ENCODE assay signal across 20 mouse cellular contexts in the genomic region with DNA sequence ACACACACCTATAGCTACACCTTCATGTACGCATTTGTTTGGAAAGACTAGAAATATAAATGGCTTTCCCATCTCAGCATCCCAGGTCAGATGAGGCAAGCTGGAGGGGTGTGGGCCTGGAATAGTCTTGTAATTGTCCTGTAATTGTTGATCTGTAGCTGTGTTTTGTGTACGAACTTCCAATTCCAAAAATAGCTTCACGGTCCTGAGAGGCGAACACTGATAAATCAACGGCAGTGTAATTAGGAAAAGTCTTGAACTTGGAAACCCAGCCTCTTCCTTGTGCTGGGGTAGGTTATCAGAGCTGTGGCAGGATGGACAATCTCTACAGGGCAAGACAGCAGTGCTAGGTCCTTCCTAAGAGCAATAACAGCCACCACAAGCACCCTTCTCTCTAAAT. TPM values are rescaled to one million over a fixed set of nuclear protein-coding genes. Genes with fewer than 3 reads are reported as not detected.
A peak's percentile ranks its signal among the peaks of the same experiment; 100 is the strongest.
DNase-seq lines count a peak whose midpoint lies in the region; ATAC-seq and TF ChIP-seq lines count a peak whose summit lies in the region.
"Had no signal": no experiment of that assay in that cellular context is flagged by ENCODE, and none has a peak within 500 bp of the region (broad histone marks: within the 10 kb centered on the region; RNA-seq: fewer than 3 reads in every experiment).

No protein-coding gene starts in this region.

- no peak overlapping the region for H3K9ac ChIP-seq in lung, postnatal 0 days (replicated peaks; ENCODE audit: low read depth)
- H3K9ac ChIP-seq: embryonic facial prominence, embryonic 15.5 days; heart, embryonic 15.5 days; hindbrain, embryonic 14.5 days had no signal

- no peak overlapping the region for H3K4me2 ChIP-seq in lung, postnatal 0 days (replicated peaks; ENCODE audit: low read depth, low read length)
- H3K4me2 ChIP-seq: embryonic facial prominence, embryonic 15.5 days; heart, embryonic 11.5 days; heart, embryonic 15.5 days; hindbrain, embryonic 14.5 days had no signal

- no peak; the same call in 1 of the 2 replicates for ATAC-seq in lung, postnatal 0 days
- ATAC-seq: forebrain, embryonic 14.5 days had no signal

- peaks cover 8% of the 10 kb centered on the region; the same call in 1 of the 2 replicates for H3K27me3 ChIP-seq in heart, embryonic 10.5 days (ENCODE audit: insufficient read depth, poor library complexity, severe bottlenecking)
- H3K27me3 ChIP-seq in kidney, adult 2 months (replicated peaks; ENCODE audit: control insufficient read depth, insufficient read depth, low read length): no peaks in the 10 kb centered on the region
- no peaks in the 10 kb centered on the region for H3K27me3 ChIP-seq in lung, postnatal 0 days (replicated peaks; ENCODE audit: insufficient read depth, low read length)
- H3K27me3 ChIP-seq: embryonic facial prominence, embryonic 15.5 days; heart, embryonic 15.5 days had no signal

- H3K4me3 ChIP-seq in heart, embryonic 10.5 days: no peak overlapping the region
- H3K4me3 ChIP-seq in kidney, adult 2 months (ENCODE audit: insufficient read depth, low read depth, low read length): no peak overlapping the region
- H3K4me3 ChIP-seq in lung, postnatal 0 days (ENCODE audit: low read depth, low read length): no peak overlapping the region
- H3K4me3 ChIP-seq: embryonic facial prominence, embryonic 15.5 days; erythroblast, embryonic 14.5 days; forebrain, embryonic 10.5 days; heart, embryonic 15.5 days; hindbrain, embryonic 10.5 days had no signal

- no peak overlapping the region for H3K27ac ChIP-seq in heart, embryonic 10.5 days
- peak overlapping the region; percentile 76 for H3K27ac ChIP-seq in kidney, adult 2 months (ENCODE audit: insufficient read depth, low read depth, low read length)
- 0 out of 2 replicates have a peak overlapping the region, but pooled peaks have one; percentile 22 for H3K27ac ChIP-seq in lung, postnatal 0 days (ENCODE audit: low read length)
- H3K27ac ChIP-seq: embryonic facial prominence, embryonic 15.5 days; forebrain, embryonic 10.5 days; heart, embryonic 15.5 days; hindbrain, embryonic 10.5 days; hindbrain, embryonic 14.5 days had no signal

- TF ChIP-seq CTCF in kidney, adult 2 months (conservative IDR thresholded peaks at IDR 0.05; ENCODE audit: insufficient read depth, insufficient read length, low read depth, low read length): no peak
- no peak for TF ChIP-seq CTCF in lung, postnatal 0 days (IDR thresholded peaks at IDR 0.05)

- TF ChIP-seq EP300 in lung, postnatal 0 days (IDR thresholded peaks at IDR 0.05): 0 out of 2 replicates have a peak, but pooled peaks have one; percentile 22

- no peaks in the 10 kb centered on the region for H3K9me3 ChIP-seq in heart, embryonic 10.5 days
- H3K9me3 ChIP-seq in lung, postnatal 0 days (ENCODE audit: low read length): no peaks in the 10 kb centered on the region
- H3K9me3 ChIP-seq: embryonic facial prominence, embryonic 15.5 days; forebrain, embryonic 10.5 days; heart, embryonic 15.5 days; hindbrain, embryonic 10.5 days had no signal

- peak; percentile 96 for DNase-seq in heart, adult 11 months
- DNase-seq in heart, embryonic 10.5 days (ENCODE audit: low spot score): no peak
- DNase-seq in kidney, adult 2 months: peak; percentile 65
- no peak for DNase-seq in kidney, postnatal 10 days
- no peak for DNase-seq in lung, postnatal 0 days (ENCODE audit: low spot score)
- DNase-seq in lung, postnatal 10 days: no peak
- no peak for DNase-seq in cerebellum, postnatal 25 days
- DNase-seq: adrenal gland, postnatal 14 days; cerebellum, adult 18-20 months; cerebellum, adult 9-11 months; embryo, embryonic 11 days; heart, postnatal 14 days had no signal

- H3K4me1 ChIP-seq in heart, embryonic 10.5 days: peaks cover 9% of the 10 kb centered on the region
- H3K4me1 ChIP-seq in kidney, adult 2 months (ENCODE audit: control insufficient read depth, insufficient read depth, low read length): peaks cover 2% of the 10 kb centered on the region; the same call in 1 of the 2 replicates
- peaks cover 29% of the 10 kb centered on the region for H3K4me1 ChIP-seq in lung, postnatal 0 days (ENCODE audit: insufficient read depth, low read depth, low read length)
- H3K4me1 ChIP-seq: embryonic facial prominence, embryonic 15.5 days; hindbrain, embryonic 10.5 days had no signal

- no peaks in the 10 kb centered on the region for H3K36me3 ChIP-seq in heart, embryonic 10.5 days
- H3K36me3 ChIP-seq in kidney, adult 2 months (ENCODE audit: control insufficient read depth, insufficient read depth, low read length): no peaks in the 10 kb centered on the region
- H3K36me3 ChIP-seq in lung, postnatal 0 days (ENCODE audit: insufficient read depth, low read length): no peaks in the 10 kb centered on the region
- H3K36me3 ChIP-seq: embryonic facial prominence, embryonic 15.5 days; forebrain, embryonic 10.5 days; heart, embryonic 15.5 days; hindbrain, embryonic 10.5 days had no signal

- 52% methylated on average over 5 of the region's 5 CpGs for WGBS in heart, embryonic 10.5 days
- WGBS in kidney, adult 2 months: 62% methylated on average over 5 of the region's 5 CpGs
- 57% methylated on average over 5 of the region's 5 CpGs for WGBS in lung, postnatal 0 days

- TF ChIP-seq POLR2A in kidney, adult 2 months (IDR thresholded peaks at IDR 0.05; ENCODE audit: low read depth, low read length): no peak

RNA-seq across cellular contexts. Expression of a gene that starts 18.5 kb away (rescaled TPM):
- polyA plus RNA-seq in heart, embryonic 10.5 days (2016; fragmentation: Nextera tagmentation; extraction: Ambion mirVana): 12.6 and 19.4 TPM in 2 replicates
- polyA plus RNA-seq in kidney, adult 2 months (2012; rRNA removed): 35.5 and 41.7 TPM in 2 replicates
- polyA plus RNA-seq in lung, postnatal 0 days (2015; fragmentation: Nextera tagmentation; extraction: Ambion mirVana): 51.1 and 68.6 TPM in 2 replicates
- polyA plus RNA-seq: erythroblast, embryonic 14.5 days had no signal

Comparison
In these comparisons a context has a peak if more than half of its experiments do, and no peak if none do; other contexts are left out.
1. DNase-seq: peak in heart, adult 11 months (single experiment) and kidney, adult 2 months (single experiment); none in heart, embryonic 10.5 days (single experiment), kidney, postnatal 10 days (single experiment), lung, postnatal 0 days (single experiment), lung, postnatal 10 days (single experiment) and cerebellum, postnatal 25 days (0 of 2).